Mouse (Mus musculus) MEL (cell line): Measurements from ENCODE around the gene Ncln.

Source experiments
- BHLHE40 ChIP-seq: IDR thresholded peaks from 2 replicates; pipeline ENCODE4 v1.6.1; 2012; ENCODE audit warnings: low read depth, mild to moderate bottlenecking, inconsistent platforms, low read length, improper control_type of control experiment, borderline replicate concordance
- CHD1 ChIP-seq: IDR thresholded peaks from 2 replicates; pipeline ENCODE4 v1.6.1; 2012; ENCODE audit warnings: low read depth, mild to moderate bottlenecking, inconsistent platforms, low read length, improper control_type of control experiment
- CTCF ChIP-seq, 3 experiments: IDR thresholded peaks in 2 of 3; conservative IDR thresholded peaks in 1 of 3; 2 replicates each; pipeline ENCODE4 v1.5.1; 2011 to 2012; ENCODE audit warnings: low read length in 3 of 3, low read depth in 2 of 3, mild to moderate bottlenecking in 2 of 3, improper control_type of control experiment in 1 of 3, inconsistent platforms in 1 of 3, mixed read lengths in 1 of 3, moderate library complexity in 1 of 3; ENCODE audit not compliant: control insufficient read depth in 1 of 3, insufficient read depth in 1 of 3, poor library complexity in 1 of 3, severe bottlenecking in 1 of 3
- EP300 ChIP-seq, 2 experiments: IDR thresholded peaks; 2 replicates each; pipeline ENCODE4 v1.6.1; 2011; ENCODE audit warnings: improper control_type of control experiment in 2 of 2, low read length in 2 of 2, low read depth in 1 of 2, mild to moderate bottlenecking in 1 of 2
- ETS1 ChIP-seq: IDR thresholded peaks from 2 replicates; pipeline ENCODE4 v1.6.1; 2012; ENCODE audit warnings: low read depth, mild to moderate bottlenecking, inconsistent platforms, low read length, improper control_type of control experiment, moderate library complexity
- MAFK ChIP-seq: IDR thresholded peaks from 2 replicates; pipeline ENCODE4 v1.6.1; 2011; ENCODE audit warnings: low read depth, mild to moderate bottlenecking, low read length, improper control_type of control experiment, borderline replicate concordance
- POLR2A ChIP-seq, 2 experiments: IDR thresholded peaks; 2 replicates each; pipeline ENCODE4 v1.6.1; 2011 to 2012; ENCODE audit warnings: low read length in 2 of 2, mild to moderate bottlenecking in 2 of 2, control low read depth in 1 of 2, improper control_type of control experiment in 1 of 2, low read depth in 1 of 2, moderate library complexity in 1 of 2; ENCODE audit not compliant: control insufficient read depth in 1 of 2, insufficient read depth in 1 of 2, poor library complexity in 1 of 2
- POLR2AphosphoS5 ChIP-seq: IDR thresholded peaks from 2 replicates; pipeline ENCODE4 v1.6.1; 2012; ENCODE audit warnings: low read depth, borderline replicate concordance, mild to moderate bottlenecking, inconsistent platforms, low read length, moderate library complexity, mixed read lengths
- SMC3 ChIP-seq: IDR thresholded peaks from 2 replicates; pipeline ENCODE4 v1.6.1; 2011; ENCODE audit warnings: low read depth, low read length, improper control_type of control experiment
- TCF12 ChIP-seq: IDR thresholded peaks from 2 replicates; pipeline ENCODE4 v1.6.1; 2014; ENCODE audit warnings: low read depth, mild to moderate bottlenecking, inconsistent platforms, low read length, improper control_type of control experiment, moderate library complexity
- USF1 ChIP-seq: IDR thresholded peaks from 2 replicates; pipeline ENCODE4 v1.6.1; 2014; ENCODE audit warnings: low read depth, mild to moderate bottlenecking, inconsistent platforms, low read length, improper control_type of control experiment, moderate library complexity
- ZNF384 ChIP-seq: IDR thresholded peaks from 2 replicates; pipeline ENCODE4 v1.6.1; 2012; ENCODE audit warnings: low read depth, mild to moderate bottlenecking, inconsistent platforms, low read length, improper control_type of control experiment

GRCm38 (mm10) chr10:81495151-81495550 is 1.0 kb downstream of the Ncln start:
- no peak for TF ChIP-seq POLR2A (IDR thresholded peaks at IDR 0.05; ENCODE audit: control insufficient read depth in 1 of 2, insufficient read depth in 1 of 2, low read depth in 1 of 2, low read length in 2 of 2, poor library complexity in 1 of 2)
- no peak for TF ChIP-seq USF1
- TF ChIP-seq BHLHE40: no peak
- no peak for TF ChIP-seq MAFK
- no peak for TF ChIP-seq CTCF (IDR thresholded peaks at IDR 0.05 in 2 of 3, conservative IDR thresholded peaks at IDR 0.05 in 1 of 3; ENCODE audit: control insufficient read depth in 1 of 3, insufficient read depth in 1 of 3, low read depth in 2 of 3, low read length in 3 of 3, poor library complexity in 1 of 3, severe bottlenecking in 1 of 3)
- no peak for TF ChIP-seq ZNF384
- 0 out of 2 replicates have a peak, but pooled peaks have one; percentile 6 for TF ChIP-seq CHD1
- TF ChIP-seq EP300 (IDR thresholded peaks at IDR 0.05; ENCODE audit: low read depth in 1 of 2, low read length in 2 of 2): no peak
- no peak for TF ChIP-seq TCF12
- no peak for TF ChIP-seq SMC3
- no peak for TF ChIP-seq POLR2AphosphoS5
- no peak for TF ChIP-seq ETS1
